Mouse (Mus musculus): Measurements from ENCODE around the gene Nckap5.

The Nckap5 gene

GRCm38 (mm10) chr1:126700978-126701320 lies 129.7 kb downstream of the Nckap5 start:
- no peak for DNase-seq (ENCODE audit: low read depth, low spot score)

DNA sequence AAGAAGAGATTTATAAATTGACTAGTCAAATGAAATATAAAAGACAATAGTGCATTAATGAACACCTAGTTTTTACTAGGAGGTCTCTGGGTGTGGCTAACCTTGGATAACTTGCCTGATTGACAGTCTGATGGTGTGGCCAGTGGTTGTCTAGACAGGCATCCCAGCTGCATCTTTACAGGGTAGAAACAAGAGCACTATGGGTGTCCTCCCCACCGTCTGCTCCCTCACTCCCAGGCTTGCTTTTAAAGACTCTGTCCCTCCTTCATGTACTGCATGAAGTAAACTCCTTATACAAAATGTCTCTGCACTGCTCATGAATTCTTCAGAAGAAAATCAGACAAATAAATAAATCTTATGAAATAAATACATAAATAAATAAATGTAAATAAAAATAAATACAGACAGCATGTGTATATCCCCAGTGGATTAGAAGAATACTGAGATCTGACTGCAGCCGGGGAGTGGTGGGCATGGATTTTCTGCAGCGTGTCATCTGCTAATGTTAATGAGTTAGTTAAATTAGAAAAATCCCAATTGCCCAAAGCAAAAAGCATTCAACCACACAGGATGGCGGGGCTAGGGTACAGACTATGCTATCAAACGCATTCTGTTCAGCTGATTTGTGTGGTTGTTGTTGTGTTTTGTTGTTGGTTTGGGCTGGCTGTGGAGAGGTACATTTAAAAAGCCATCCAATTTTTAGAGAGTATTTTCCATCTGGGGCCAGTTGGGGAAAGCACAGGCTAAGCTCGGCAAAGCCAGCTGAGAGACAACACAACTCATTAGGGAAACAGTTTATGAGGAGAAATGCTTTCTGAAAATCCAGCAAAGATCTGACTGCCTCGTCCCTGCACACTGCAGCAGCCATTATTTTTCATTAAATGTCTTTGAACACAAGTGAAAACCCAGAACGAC lies 130.3 kb downstream of the Nckap5 start:
- no peak for DNase-seq (ENCODE audit: low read depth, low spot score)

DNA sequence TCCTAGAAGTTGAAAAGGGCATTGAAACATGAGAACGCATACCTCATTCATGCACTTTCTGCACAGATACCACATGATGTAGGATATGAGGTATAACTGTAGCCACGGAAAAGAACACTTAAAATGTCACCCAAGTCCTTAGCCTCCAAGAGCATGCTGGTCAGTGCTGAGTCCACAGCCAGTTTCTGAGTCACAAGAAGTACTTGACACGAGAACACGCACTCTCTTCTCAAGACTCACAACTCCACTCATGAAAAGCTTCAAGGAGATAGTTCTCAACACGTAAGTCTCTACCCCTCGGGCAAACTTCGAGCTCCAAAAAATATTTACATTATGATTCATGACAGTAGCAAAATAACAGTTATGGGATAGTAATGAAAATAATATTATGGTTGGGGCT lies 137.0 kb downstream of the Nckap5 start:
- no peak for DNase-seq (ENCODE audit: low read depth, low spot score)

- DNase-seq (ENCODE audit: low read depth, low spot score): peak; percentile 33
Measured at GRCm38 (mm10) chr1:126688593-126688992, 142.0 kb downstream of the Nckap5 start.

GRCm38 (mm10) chr1:126686678-126687077 lies 143.9 kb downstream of the Nckap5 start:
- DNase-seq (ENCODE audit: low read depth, low spot score): peak; percentile 54

DNA sequence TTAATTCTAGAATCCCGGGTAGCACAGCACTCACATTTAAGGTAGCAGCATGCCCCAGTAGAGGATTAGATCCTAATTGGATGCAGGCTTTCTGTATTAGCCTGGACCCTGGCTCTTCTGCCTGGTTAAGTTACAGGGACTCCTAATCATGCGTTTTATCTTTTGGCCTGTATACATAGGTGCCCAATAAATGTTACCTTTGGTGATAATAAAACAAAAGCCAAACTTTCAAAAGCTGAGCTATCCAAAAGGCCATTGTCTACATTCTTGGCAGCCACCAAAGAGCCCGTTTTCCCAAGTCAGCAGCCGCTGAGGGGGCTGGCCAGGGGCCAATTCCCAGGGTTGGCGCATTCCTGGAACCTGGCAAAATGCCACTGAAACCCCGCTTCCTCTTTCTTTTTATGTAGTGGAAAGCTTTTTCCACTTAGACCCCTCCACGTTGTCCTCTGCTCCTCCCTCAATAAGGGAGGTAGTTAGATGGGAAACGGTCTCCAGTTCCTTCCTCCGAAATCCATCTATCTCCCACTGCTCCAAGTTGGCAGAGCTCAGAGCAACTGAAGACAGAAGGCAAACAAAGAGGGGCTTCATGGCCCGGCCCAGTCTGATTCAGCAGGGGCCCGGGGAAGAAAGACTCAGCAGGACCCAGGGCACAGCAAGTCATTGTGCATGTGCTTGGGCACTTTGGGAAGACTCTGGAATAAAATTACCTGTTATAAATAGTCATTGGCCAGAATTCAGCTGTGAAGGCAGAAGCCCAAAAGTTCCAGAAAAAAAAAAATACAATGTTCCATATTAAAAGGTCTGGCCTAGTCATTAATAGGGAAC lies 146.8 kb downstream of the Nckap5 start:
- no peak for DNase-seq (ENCODE audit: low read depth, low spot score)

DNA sequence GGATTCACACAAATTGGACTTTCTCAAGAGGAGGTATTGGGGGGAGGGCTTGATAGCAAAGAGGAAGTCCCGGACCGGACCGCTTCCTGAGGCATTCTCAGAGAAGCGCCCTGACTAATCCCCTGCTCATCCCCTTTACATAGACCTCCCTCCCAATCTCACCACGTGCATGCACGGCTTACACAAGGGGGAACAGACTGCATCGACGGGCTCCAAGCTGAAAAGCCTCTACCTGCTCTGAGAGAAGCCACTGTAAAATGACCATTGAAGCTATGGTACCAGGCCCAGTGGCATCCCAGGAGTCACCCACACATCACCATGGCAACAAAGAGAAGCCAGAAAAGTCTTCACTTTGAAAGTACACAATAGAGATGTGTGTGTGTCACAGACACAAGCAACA lies 148.8 kb downstream of the Nckap5 start:
- DNase-seq (ENCODE audit: low read depth, low spot score): no peak

DNA sequence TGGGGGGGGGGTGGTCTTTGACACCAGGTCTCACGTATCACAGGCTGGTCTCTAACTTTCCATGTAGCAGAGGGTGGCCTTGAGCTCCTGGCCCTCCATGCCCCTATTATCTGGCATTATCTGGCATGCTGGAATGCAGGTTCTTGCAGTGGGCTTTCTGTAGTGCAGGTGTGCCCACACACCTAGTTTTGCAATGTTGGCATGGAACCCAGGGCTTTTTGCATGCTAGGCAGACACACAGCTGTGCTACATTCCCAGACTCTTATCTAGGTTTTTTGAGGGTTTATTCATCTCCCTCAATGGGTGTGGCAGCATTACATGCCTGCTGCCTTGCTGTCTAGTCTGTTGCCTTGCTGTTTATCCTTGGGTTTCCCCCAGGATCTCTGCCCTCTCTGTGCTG lies 151.3 kb downstream of the Nckap5 start:
- no peak for DNase-seq (ENCODE audit: low read depth, low spot score)

DNA sequence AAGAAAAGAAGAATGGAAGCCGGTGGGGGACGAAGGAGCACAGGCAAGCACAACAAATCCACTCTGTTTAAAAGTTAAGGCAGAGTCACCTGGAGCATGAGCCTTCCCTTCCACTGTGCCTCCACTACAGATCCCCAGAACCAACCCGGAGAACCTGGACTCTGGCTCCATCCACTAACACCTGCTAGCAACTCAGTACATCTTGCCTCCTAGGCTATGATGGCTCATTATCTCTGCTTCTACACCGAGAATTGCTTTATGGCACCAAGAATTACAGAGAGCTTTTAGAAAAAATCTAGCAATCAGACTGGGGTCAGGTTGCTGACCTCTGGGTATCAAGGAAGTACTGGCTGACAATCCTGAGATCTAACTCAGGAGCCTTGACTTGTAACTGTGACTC lies 153.3 kb downstream of the Nckap5 start:
- no peak for DNase-seq (ENCODE audit: low read depth, low spot score)

DNA sequence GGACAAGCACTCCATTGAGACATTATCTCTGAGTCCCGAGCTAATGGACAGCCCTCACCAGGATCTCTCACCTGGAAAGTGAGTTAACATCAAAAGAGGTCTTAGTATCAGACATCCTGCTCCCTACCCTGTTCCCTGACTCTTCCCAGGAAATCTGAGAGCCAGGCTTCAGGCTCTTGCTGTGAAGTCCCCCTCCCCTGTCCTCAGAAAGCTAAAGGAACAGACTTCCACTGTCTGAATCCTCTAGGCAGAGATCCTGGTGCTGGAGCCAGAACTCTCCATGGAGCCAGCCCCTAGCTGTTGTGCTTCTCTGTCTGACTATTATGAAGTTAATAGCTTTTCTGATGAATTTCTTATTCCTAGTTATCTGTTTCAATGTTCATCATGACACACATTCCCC lies 153.8 kb downstream of the Nckap5 start:
- DNase-seq (ENCODE audit: low read depth, low spot score): no peak

GRCm38 (mm10) chr1:126675142-126675541 lies 155.5 kb downstream of the Nckap5 start:
- no peak for DNase-seq (ENCODE audit: low read depth, low spot score)

GRCm38 (mm10) chr1:126673238-126673637 lies 157.4 kb downstream of the Nckap5 start:
- DNase-seq (ENCODE audit: low read depth, low spot score): no peak

GRCm38 (mm10) chr1:126670507-126670906 lies 160.1 kb downstream of the Nckap5 start:
- no peak for DNase-seq (ENCODE audit: low read depth, low spot score)

- no peak for DNase-seq (ENCODE audit: low read depth, low spot score)
Measured at GRCm38 (mm10) chr1:126660098-126660999, 170.2 kb downstream of the Nckap5 start.

- DNase-seq (ENCODE audit: low read depth, low spot score): no peak
Measured at GRCm38 (mm10) chr1:126658731-126659130, 171.9 kb downstream of the Nckap5 start.

DNA sequence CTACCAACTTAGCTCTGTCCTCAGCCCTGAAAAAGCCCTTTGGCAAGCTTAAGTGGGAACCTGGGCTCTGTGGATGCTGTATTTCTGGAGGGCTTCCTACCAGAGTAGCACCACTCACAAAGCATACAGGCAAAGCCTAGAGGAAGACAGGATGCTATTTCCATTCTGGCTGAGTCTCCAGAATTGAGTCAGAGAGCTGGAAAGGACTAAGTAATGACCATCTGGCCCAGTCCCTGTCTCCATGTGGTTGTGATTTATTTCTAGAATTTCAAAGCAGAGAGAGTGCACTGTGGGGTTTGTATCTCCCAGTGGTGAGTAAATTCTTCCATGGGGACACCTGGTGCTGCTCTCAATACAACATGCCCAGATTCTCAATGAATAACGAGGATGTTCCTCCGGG lies 174.4 kb downstream of the Nckap5 start:
- peak; percentile 94 for DNase-seq (ENCODE audit: low read depth, low spot score)

GRCm38 (mm10) chr1:126652085-126652484 lies 178.5 kb downstream of the Nckap5 start:
- DNase-seq (ENCODE audit: low read depth, low spot score): no peak

- DNase-seq (ENCODE audit: low read depth, low spot score): no peak
Measured at GRCm38 (mm10) chr1:126650806-126651205, 179.8 kb downstream of the Nckap5 start.

GRCm38 (mm10) chr1:126642751-126643150 lies 187.8 kb downstream of the Nckap5 start:
- no peak for DNase-seq (ENCODE audit: low read depth, low spot score)

- no peak for DNase-seq (ENCODE audit: low read depth, low spot score)
Measured at GRCm38 (mm10) chr1:126639463-126639862, 191.1 kb downstream of the Nckap5 start.

- no peak for DNase-seq (ENCODE audit: low read depth, low spot score)
Measured at GRCm38 (mm10) chr1:126637515-126637914, 193.1 kb downstream of the Nckap5 start.

DNA sequence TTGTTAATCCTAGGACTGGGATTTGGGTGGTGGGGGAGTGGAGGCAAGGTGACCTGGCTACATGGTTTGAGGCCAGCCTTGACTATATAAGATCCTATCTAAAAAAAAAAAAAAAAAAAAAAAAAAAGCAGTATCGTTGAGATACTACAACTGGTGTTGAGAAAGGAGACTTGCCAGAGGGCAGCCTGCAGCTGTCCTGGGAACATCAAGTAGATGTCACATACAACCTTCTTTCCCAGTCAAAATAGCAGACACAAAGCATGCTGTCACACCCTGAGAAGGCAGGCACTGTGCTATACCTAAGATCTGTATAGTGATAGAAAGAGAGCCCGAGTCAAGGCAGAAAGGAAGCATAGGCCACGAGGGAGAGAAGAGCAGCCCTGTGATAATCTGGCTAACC lies 204.4 kb downstream of the Nckap5 start:
- no peak for DNase-seq (ENCODE audit: low read depth, low spot score)
